Mouse (Mus musculus): Measurements from ENCODE around the gene Brca2. TPM values are rescaled to one million over a fixed set of nuclear protein-coding genes. Genes with fewer than 3 reads are reported as not detected.
"Not testable (repeated sequence)": the region's sequence is repeated elsewhere in the genome, so short reads cannot be mapped to it uniquely, and the experiment has no call there.

Gene Brca2
- polyA plus RNA-seq (2015; fragmentation: Nextera tagmentation; extraction: Ambion mirVana): 23.2 and 29.3 TPM in 2 replicates

- Histone ChIP-seq H3K9ac (peak within 1 kb of the TSS; percentile 92), H3K4me3 (peak within 1 kb of the TSS; percentile 76), H3K4me2 (peak within 1 kb of the TSS; percentile 70), H3K27ac (peak within 1 kb of the TSS; percentile 77), H3K36me3 (no peaks in the 10 kb centered on the region), H3K9me3 (no peaks in the 10 kb centered on the region), H3K4me1 (peaks cover 13% of the 10 kb centered on the region), H3K27me3 (no peaks in the 10 kb centered on the region)
- peak; percentile 88 for ATAC-seq (ENCODE audit: insufficient number of reproducible peaks, insufficient read depth, low FRiP score, low TSS enrichment, low read depth)
- 5% methylated on average over 63 of the region's 63 CpGs for WGBS
Measured at GRCm38 (mm10) chr5:150521937-150522866, at the start of gene Brca2. Gene Brca2 (plus strand): TSS chr5:150522630.

GRCm38 (mm10) chr5:150477364-150477763 is 45.1 kb upstream of the Brca2 start:
- 56% methylated on average over 4 of the region's 4 CpGs for WGBS
- H3K4me1 ChIP-seq: no peaks in the 10 kb centered on the region
- no peak for ATAC-seq (ENCODE audit: insufficient number of reproducible peaks, insufficient read depth, low FRiP score, low TSS enrichment, low read depth)

GRCm38 (mm10) chr5:150478612-150479011 is 43.8 kb upstream of the Brca2 start:
- Histone ChIP-seq H3K4me1 (no peaks in the 10 kb centered on the region), H3K27me3 (no peaks in the 10 kb centered on the region), H3K4me2 (no peak overlapping the region), H3K9ac (no peak overlapping the region), H3K9me3 (peaks cover 4% of the 10 kb centered on the region; the same call in 1 of the 2 replicates), H3K27ac (no peak overlapping the region), H3K36me3 (0 out of 2 replicates have a peak, but pooled peaks cover 7% of the 10 kb centered on the region), H3K4me3 (no peak overlapping the region)
- ATAC-seq (ENCODE audit: insufficient number of reproducible peaks, insufficient read depth, low FRiP score, low TSS enrichment, low read depth): no peak
- 59% methylated on average over 4 of the region's 4 CpGs for WGBS

More at GRCm38 (mm10) chr5:150477364-150477763, 45.1 kb upstream of the Brca2 start:
- no peaks in the 10 kb centered on the region for H3K27me3 ChIP-seq
- H3K4me2 ChIP-seq: no peak overlapping the region
- peaks cover 4% of the 10 kb centered on the region; the same call in 1 of the 2 replicates for H3K9me3 ChIP-seq
- no peak overlapping the region for H3K4me3 ChIP-seq
- no peak overlapping the region for H3K27ac ChIP-seq
- H3K36me3 ChIP-seq: 0 out of 2 replicates have a peak, but pooled peaks cover 7% of the 10 kb centered on the region
- no peak overlapping the region for H3K9ac ChIP-seq

GRCm38 (mm10) chr5:150485198-150485597 is 37.2 kb upstream of the Brca2 start:
- Histone ChIP-seq H3K27ac (no peak overlapping the region), H3K9me3 (no peaks in the 10 kb centered on the region), H3K9ac (no peak overlapping the region), H3K27me3 (no peaks in the 10 kb centered on the region), H3K4me3 (no peak overlapping the region), H3K36me3 (0 out of 2 replicates have a peak, but pooled peaks cover 3% of the 10 kb centered on the region), H3K4me1 (peaks cover 6% of the 10 kb centered on the region), H3K4me2 (no peak overlapping the region; the same call in 1 of the 2 replicates)
- no peak for ATAC-seq (ENCODE audit: insufficient number of reproducible peaks, insufficient read depth, low FRiP score, low TSS enrichment, low read depth)
- 21% methylated on average over 3 of the region's 3 CpGs for WGBS

- H3K27me3 ChIP-seq: no peaks in the 10 kb centered on the region
- no peak for ATAC-seq (ENCODE audit: insufficient number of reproducible peaks, insufficient read depth, low FRiP score, low TSS enrichment, low read depth)
- 61% methylated on average over 3 of the region's 3 CpGs for WGBS
- H3K9ac ChIP-seq: no peak overlapping the region
- H3K4me2 ChIP-seq: no peak overlapping the region
- H3K4me1 ChIP-seq: peaks cover 9% of the 10 kb centered on the region; the same call in 1 of the 2 replicates
- H3K27ac ChIP-seq: no peak overlapping the region
- H3K36me3 ChIP-seq: no peaks in the 10 kb centered on the region
- H3K9me3 ChIP-seq: no peaks in the 10 kb centered on the region
- H3K4me3 ChIP-seq: no peak overlapping the region
Measured at GRCm38 (mm10) chr5:150490285-150490684, 32.1 kb upstream of the Brca2 start.

- H3K9ac ChIP-seq: no peak overlapping the region
- no peak for ATAC-seq (ENCODE audit: insufficient number of reproducible peaks, insufficient read depth, low FRiP score, low TSS enrichment, low read depth)
- H3K4me3 ChIP-seq: no peak overlapping the region
- WGBS: 40% methylated on average over 8 of the region's 8 CpGs
- no peak overlapping the region for H3K27ac ChIP-seq
- H3K9me3 ChIP-seq: no peaks in the 10 kb centered on the region
- H3K27me3 ChIP-seq: no peaks in the 10 kb centered on the region
- 0 out of 2 replicates have a peak overlapping the region, but pooled peaks have one; percentile 11 for H3K4me2 ChIP-seq
- H3K4me1 ChIP-seq: peaks cover 9% of the 10 kb centered on the region; the same call in 1 of the 2 replicates
- H3K36me3 ChIP-seq: peaks cover 3% of the 10 kb centered on the region; the same call in 1 of the 2 replicates
Measured at GRCm38 (mm10) chr5:150490821-150491220, 31.6 kb upstream of the Brca2 start.

- H3K9ac ChIP-seq; H3K9me3 ChIP-seq; H3K4me3 ChIP-seq; H3K4me2 ChIP-seq; ATAC-seq (ENCODE audit: insufficient number of reproducible peaks, insufficient read depth, low FRiP score, low TSS enrichment, low read depth); H3K27ac ChIP-seq; H3K36me3 ChIP-seq; H3K4me1 ChIP-seq; H3K27me3 ChIP-seq: not testable (repeated sequence)
- whole genome bisulfite sequencing: 79% methylated on average over 4 of the region's 4 CpGs
Measured at GRCm38 (mm10) chr5:150491573-150492173, 30.8 kb upstream of the Brca2 start.

- 39% methylated on average over 6 of the region's 6 CpGs for WGBS
- ATAC-seq (ENCODE audit: insufficient number of reproducible peaks, insufficient read depth, low FRiP score, low TSS enrichment, low read depth): no peak
- no peaks in the 10 kb centered on the region for H3K27me3 ChIP-seq
Measured at GRCm38 (mm10) chr5:150495792-150496191, 26.6 kb upstream of the Brca2 start.

GRCm38 (mm10) chr5:150510451-150511225 is 11.8 kb upstream of the Brca2 start:
- H3K4me1 ChIP-seq: no peaks in the 10 kb centered on the region
- no peak overlapping the region for H3K27ac ChIP-seq
- no peak for ATAC-seq (ENCODE audit: insufficient number of reproducible peaks, insufficient read depth, low FRiP score, low TSS enrichment, low read depth)
- H3K27me3 ChIP-seq: no peaks in the 10 kb centered on the region
- 79% methylated on average over 6 of the region's 6 CpGs for WGBS
- no peaks in the 10 kb centered on the region for H3K36me3 ChIP-seq
- H3K4me3 ChIP-seq: no peak overlapping the region
- H3K9ac ChIP-seq: no peak overlapping the region
- H3K9me3 ChIP-seq: no peaks in the 10 kb centered on the region
- no peak overlapping the region for H3K4me2 ChIP-seq

More at GRCm38 (mm10) chr5:150495792-150496191, 26.6 kb upstream of the Brca2 start:
- H3K36me3 ChIP-seq: peaks cover 8% of the 10 kb centered on the region; the same call in 1 of the 2 replicates
- no peak overlapping the region for H3K9ac ChIP-seq
- no peak overlapping the region for H3K27ac ChIP-seq
- H3K9me3 ChIP-seq: no peaks in the 10 kb centered on the region
- peaks cover 5% of the 10 kb centered on the region; the same call in 1 of the 2 replicates for H3K4me1 ChIP-seq
- H3K4me2 ChIP-seq: no peak overlapping the region
- H3K4me3 ChIP-seq: no peak overlapping the region

GRCm38 (mm10) chr5:150513264-150513663 is 9.2 kb upstream of the Brca2 start:
- no peak for ATAC-seq (ENCODE audit: insufficient number of reproducible peaks, insufficient read depth, low FRiP score, low TSS enrichment, low read depth)
- 77% methylated on average over 4 of the region's 4 CpGs for WGBS
- Histone ChIP-seq H3K4me2 (no peak overlapping the region), H3K36me3 (no peaks in the 10 kb centered on the region), H3K27me3 (no peaks in the 10 kb centered on the region), H3K9me3 (no peaks in the 10 kb centered on the region), H3K4me3 (no peak overlapping the region), H3K9ac (no peak overlapping the region), H3K4me1 (no peaks in the 10 kb centered on the region), H3K27ac (no peak overlapping the region)

GRCm38 (mm10) chr5:150514027-150514426 is 8.4 kb upstream of the Brca2 start:
- H3K36me3 ChIP-seq: no peaks in the 10 kb centered on the region
- 96% methylated on average over 1 of the region's 1 CpGs for WGBS
- no peaks in the 10 kb centered on the region for H3K9me3 ChIP-seq
- no peak for ATAC-seq (ENCODE audit: insufficient number of reproducible peaks, insufficient read depth, low FRiP score, low TSS enrichment, low read depth)
- H3K27me3 ChIP-seq: no peaks in the 10 kb centered on the region
- H3K4me3 ChIP-seq: no peak overlapping the region
- no peaks in the 10 kb centered on the region for H3K4me1 ChIP-seq
- H3K4me2 ChIP-seq: no peak overlapping the region
- H3K9ac ChIP-seq: no peak overlapping the region
- H3K27ac ChIP-seq: no peak overlapping the region
